Mouse (Mus musculus): Measurements from ENCODE around the gene Ppm1l.

- TF ChIP-seq POLR2A (IDR thresholded peaks at IDR 0.05; ENCODE audit: insufficient read depth, low read depth, low read length), result no peak
- no peak for TF ChIP-seq EP300 (IDR thresholded peaks at IDR 0.05; ENCODE audit: insufficient read depth, low read depth, low read length)
Observed at GRCm38 (mm10) chr3:69399336-69399735, 82.7 kb downstream of the Ppm1l start.

Measured in heart, adult 2 months (tissue).